Mouse (Mus musculus) liver, embryonic 16.5 days (tissue): ENCODE results near the gene Wbp11. TPM values are rescaled to one million over a fixed set of nuclear protein-coding genes. Genes with fewer than 3 reads are reported as not detected.

ENCODE experiments used
- ATAC-seq: fragments of 200-750 bp; cut with Nextera tagmentation; 2 replicates; pipeline ENCODE4 v1.8.0; 2017; ENCODE audit warnings: low read depth, mild to moderate bottlenecking, moderate number of reproducible peaks, moderate library complexity
- H3K27ac ChIP-seq: fragments of 300-500 bp; sonication (generic); 2 replicates; pipeline ENCODE4 v1.5.1; 2014; ENCODE audit warnings: mild to moderate bottlenecking, low read length
- H3K27me3 ChIP-seq: fragments of 300-500 bp; sonication (generic); 2 replicates; pipeline ENCODE4 v1.6.1; 2014; ENCODE audit warnings: low read depth, low read length, mixed read lengths; ENCODE audit not compliant: control insufficient read depth, insufficient read depth
- H3K36me3 ChIP-seq: fragments of 300-500 bp; sonication (generic); 2 replicates; pipeline ENCODE4 v1.6.1; 2014; ENCODE audit warnings: mild to moderate bottlenecking; ENCODE audit not compliant: control insufficient read depth, insufficient read depth
- H3K4me1 ChIP-seq: fragments of 300-500 bp; sonication (generic); 2 replicates; pipeline ENCODE4 v1.6.1; 2014; ENCODE audit warnings: low read depth, low read length, mixed read lengths; ENCODE audit not compliant: control insufficient read depth
- H3K4me2 ChIP-seq: fragments of 300-500 bp; sonication (generic); 2 replicates; pipeline ENCODE4 v1.6.1; 2014; ENCODE audit warnings: low read depth, low read length, mixed read lengths
- H3K4me3 ChIP-seq: fragments of 300-500 bp; sonication (generic); 2 replicates; pipeline ENCODE4 v1.5.1; 2014; ENCODE audit warnings: low read depth, mild to moderate bottlenecking, low read length
- H3K9ac ChIP-seq: fragments of 300-500 bp; sonication (generic); 2 replicates; pipeline ENCODE4 v1.6.1; 2014; ENCODE audit warnings: low read depth, low read length
- H3K9me3 ChIP-seq: fragments of 300-500 bp; sonication (generic); replicated peaks from 2 replicates; pipeline ENCODE4 v1.6.1; 2016; ENCODE audit warnings: low read length; ENCODE audit not compliant: control insufficient read depth
- WGBS: fragments of 180-500 bp; shearing (Covaris S2); extraction: QIAGEN DNeasy Blood & Tissue Kit; methylation state at CpG from one replicate; pipeline ENCODE4 v1.1.7; 2014; ENCODE audit not compliant: insufficient replicate concordance; 5-methylcytosine and 5-hydroxymethylcytosine counted together
- polyA plus RNA-seq: library from polyadenylated mRNA; unstranded; fragments of >200 nt; fragmentation: Nextera tagmentation; extraction: Ambion mirVana; gene quantifications from 2 replicates; pipeline ENCODE4 v1.2.1, GENCODE M21; 2015

Wbp11 gene
- polyA plus RNA-seq, 1 experiment from 2014 or later, result 47.3 TPM

GRCm38 (mm10) chr6:136847790-136848189, 19.8 kb upstream of the Wbp11 start:
- Histone ChIP-seq H3K4me1 (peaks cover 37% of the 10 kb centered on the region), H3K4me3 (peak overlapping the region; percentile 9; the same call in 1 of the 2 replicates), H3K36me3 (peaks cover 43% of the 10 kb centered on the region), H3K9me3 (no peaks in the 10 kb centered on the region), H3K4me2 (peak overlapping the region; percentile 18), H3K9ac (peak overlapping the region; percentile 15), H3K27me3 (no peaks in the 10 kb centered on the region), H3K27ac (peak overlapping the region; percentile 76)
- WGBS, result 8% methylated on average over 2 of the region's 2 CpGs
- ATAC-seq, result peak; percentile 76

GRCm38 (mm10) chr6:136847267-136847666, 19.2 kb upstream of the Wbp11 start:
- ATAC-seq, result no peak
- no peak overlapping the region for H3K4me3 ChIP-seq
- peaks cover 32% of the 10 kb centered on the region for H3K4me1 ChIP-seq
- 91% methylated on average over 3 of the region's 3 CpGs for WGBS
- no peak overlapping the region for H3K9ac ChIP-seq
- H3K27me3 ChIP-seq, result no peaks in the 10 kb centered on the region
- H3K9me3 ChIP-seq, result no peaks in the 10 kb centered on the region
- no peak overlapping the region for H3K27ac ChIP-seq
- peaks cover 39% of the 10 kb centered on the region for H3K36me3 ChIP-seq
- H3K4me2 ChIP-seq, result 0 out of 2 replicates have a peak overlapping the region, but pooled peaks have one; percentile 18

- peaks cover 31% of the 10 kb centered on the region for H3K36me3 ChIP-seq
These were observed 17.9 kb upstream of the Wbp11 start for GRCm38 (mm10) chr6:136845706-136846480.

DNA sequence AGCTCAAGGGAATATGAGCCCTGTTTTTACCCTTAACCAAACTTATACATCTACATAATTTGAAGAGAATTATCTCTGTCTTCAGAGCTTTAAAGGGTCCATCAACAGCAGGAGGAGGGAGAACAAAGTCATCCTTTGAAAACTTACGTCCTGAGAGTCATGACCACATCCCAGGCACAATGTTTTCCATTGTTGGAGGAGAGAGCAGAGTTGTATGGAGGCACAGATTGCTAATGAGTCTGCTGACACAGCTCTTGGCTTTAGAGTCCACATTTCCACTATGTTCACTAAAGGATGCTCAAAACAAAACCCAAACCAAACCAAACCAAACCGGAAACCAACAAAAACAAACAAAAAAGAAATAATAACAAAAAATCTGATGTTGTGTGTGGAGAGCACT, 16.9 kb upstream of the Wbp11 start:
- ATAC-seq, result no peak

More at GRCm38 (mm10) chr6:136845706-136846480, 17.9 kb upstream of the Wbp11 start:
- 78% methylated on average over 5 of the region's 5 CpGs for WGBS
- peaks cover 31% of the 10 kb centered on the region for H3K4me1 ChIP-seq
- no peak overlapping the region for H3K4me3 ChIP-seq
- H3K4me2 ChIP-seq, result no peak overlapping the region
- no peaks in the 10 kb centered on the region for H3K9me3 ChIP-seq
- ATAC-seq, result no peak
- H3K27ac ChIP-seq, result no peak overlapping the region
- H3K27me3 ChIP-seq, result no peaks in the 10 kb centered on the region
- H3K9ac ChIP-seq, result no peak overlapping the region

GRCm38 (mm10) chr6:136837323-136837722, 9.3 kb upstream of the Wbp11 start:
- Histone ChIP-seq H3K36me3 (no peaks in the 10 kb centered on the region), H3K4me2 (no peak overlapping the region), H3K27me3 (no peaks in the 10 kb centered on the region), H3K9me3 (no peaks in the 10 kb centered on the region), H3K4me1 (peaks cover 2% of the 10 kb centered on the region), H3K9ac (no peak overlapping the region), H3K4me3 (no peak overlapping the region), H3K27ac (no peak overlapping the region)
- ATAC-seq, result no peak
- 71% methylated on average over 3 of the region's 3 CpGs for WGBS

More for the DNA sequence above, 16.9 kb upstream of the Wbp11 start:
- H3K36me3 ChIP-seq, result peaks cover 25% of the 10 kb centered on the region
- no peak overlapping the region for H3K4me3 ChIP-seq
- no peak overlapping the region for H3K27ac ChIP-seq
- no peaks in the 10 kb centered on the region for H3K27me3 ChIP-seq
- H3K4me2 ChIP-seq, result no peak overlapping the region
- WGBS, result 75% methylated on average over 2 of the region's 2 CpGs
- peaks cover 22% of the 10 kb centered on the region for H3K4me1 ChIP-seq
- H3K9me3 ChIP-seq, result no peaks in the 10 kb centered on the region
- H3K9ac ChIP-seq, result no peak overlapping the region

- Histone ChIP-seq H3K4me2 (no peak within 1 kb of the TSS), H3K4me3 (no peak within 1 kb of the TSS), H3K9me3 (no peaks in the 10 kb centered on the region), H3K36me3 (no peaks in the 10 kb centered on the region), H3K27me3 (no peaks in the 10 kb centered on the region), H3K27ac (no peak within 1 kb of the TSS), H3K4me1 (peaks cover 2% of the 10 kb centered on the region), H3K9ac (no peak within 1 kb of the TSS)
- 62% methylated on average over 4 of the region's 4 CpGs for WGBS
- no peak for ATAC-seq
These were observed 7.3 kb upstream of the Wbp11 start, which contains the start of gene Smco3 for GRCm38 (mm10) chr6:136835352-136835751. TSS of gene Smco3 (minus strand) at chr6:136835452.

DNA sequence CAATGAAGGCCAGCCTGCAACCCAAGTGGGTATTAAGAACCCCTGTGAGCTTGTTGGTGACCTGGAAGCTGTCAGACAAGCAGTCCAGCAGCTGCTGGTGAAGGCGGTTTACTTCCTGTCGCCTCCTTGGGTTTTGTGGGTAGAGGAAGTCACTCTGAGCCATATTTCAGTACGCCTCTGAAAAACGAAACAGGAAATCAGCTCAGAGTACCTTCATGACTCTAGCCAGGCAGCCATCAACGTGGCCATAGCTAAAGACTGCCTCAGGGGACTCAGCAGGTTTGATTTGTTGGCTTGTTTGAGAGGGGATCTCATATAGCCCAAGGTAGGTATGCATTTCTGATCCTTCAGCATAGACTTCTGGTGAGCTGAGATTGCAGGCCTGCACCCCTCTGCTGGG, 3.7 kb upstream of the Wbp11 start:
- no peak overlapping the region for H3K4me3 ChIP-seq
- ATAC-seq, result no peak
- H3K27ac ChIP-seq, result no peak overlapping the region
- H3K36me3 ChIP-seq, result no peaks in the 10 kb centered on the region
- peaks cover 7% of the 10 kb centered on the region for H3K4me1 ChIP-seq
- no peak overlapping the region for H3K9ac ChIP-seq
- 17% methylated on average over 5 of the region's 5 CpGs for WGBS
- no peaks in the 10 kb centered on the region for H3K9me3 ChIP-seq
- no peak overlapping the region for H3K4me2 ChIP-seq
- no peaks in the 10 kb centered on the region for H3K27me3 ChIP-seq

- peak overlapping the region; percentile 51; the same call in 1 of the 2 replicates for H3K27ac ChIP-seq
- peaks cover 7% of the 10 kb centered on the region for H3K4me1 ChIP-seq
- no peaks in the 10 kb centered on the region for H3K27me3 ChIP-seq
- H3K4me2 ChIP-seq, result peak overlapping the region; percentile 80
- H3K4me3 ChIP-seq, result peak overlapping the region; percentile 86
- peak overlapping the region; percentile 48; the same call in 1 of the 2 replicates for H3K9ac ChIP-seq
- peaks cover 20% of the 10 kb centered on the region for H3K36me3 ChIP-seq
- WGBS, result 28% methylated on average over 4 of the region's 4 CpGs
- no peak for ATAC-seq
- no peaks in the 10 kb centered on the region for H3K9me3 ChIP-seq
These were observed 648 bp upstream of the Wbp11 start for GRCm38 (mm10) chr6:136828681-136829080.

DNA sequence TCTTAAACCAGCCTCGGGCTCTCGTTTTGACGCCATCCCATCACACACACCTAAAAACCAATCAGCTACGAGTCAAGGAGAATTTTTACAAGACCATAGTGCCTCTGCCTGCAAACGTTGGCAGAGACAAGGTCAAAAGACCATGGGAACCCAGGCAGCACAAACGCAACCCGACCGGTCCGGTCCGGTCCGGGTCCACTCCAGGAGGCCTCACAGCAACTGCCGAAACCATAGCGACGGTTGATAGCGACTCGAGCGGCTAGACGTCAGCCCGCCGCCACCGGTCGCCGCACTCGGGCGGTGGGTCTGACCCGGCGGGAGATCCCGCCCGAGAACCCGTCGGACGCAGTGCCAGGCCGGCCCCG, 535 bp downstream of the Wbp11 start, which contains the start of gene BC049715:
Gene BC049715 (plus strand): TSS at position 111 of the 365 bp plus-strand sequence.
- under 1% methylated on average over 22 of the region's 34 CpGs for WGBS
- peak within 1 kb of the TSS; percentile 89 for H3K4me2 ChIP-seq
- ATAC-seq, result peak; percentile 32
- H3K4me3 ChIP-seq, result peak within 1 kb of the TSS; percentile 86
- H3K36me3 ChIP-seq, result peaks cover 27% of the 10 kb centered on the region
- peaks cover 7% of the 10 kb centered on the region for H3K4me1 ChIP-seq
- peak within 1 kb of the TSS; percentile 98 for H3K9ac ChIP-seq
- H3K9me3 ChIP-seq, result no peaks in the 10 kb centered on the region
- H3K27ac ChIP-seq, result peak within 1 kb of the TSS; percentile 86
- H3K27me3 ChIP-seq, result no peaks in the 10 kb centered on the region
